Mouse (Mus musculus): ENCODE measurements around the gene Fxyd1.

DNA sequence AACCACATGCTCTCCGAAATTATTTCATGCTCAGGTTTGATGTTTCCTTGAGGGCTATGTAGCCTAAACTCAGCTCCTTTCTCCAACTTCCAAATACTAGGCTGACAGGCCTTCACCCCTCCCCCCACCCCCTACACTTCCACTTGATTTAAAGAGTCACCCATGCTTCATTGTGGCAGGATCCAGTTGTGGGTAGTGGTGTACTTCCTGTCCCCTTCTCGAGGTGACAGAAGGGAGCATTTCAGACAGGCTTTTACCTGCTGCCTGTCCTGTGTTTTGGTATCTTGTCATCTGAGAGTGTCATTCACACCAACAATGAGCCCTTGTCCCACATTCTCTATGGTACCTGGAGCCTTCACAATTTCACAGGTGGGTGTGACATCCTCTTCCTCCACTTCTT, 30.3 kb upstream of the Fxyd1 start:
- TF ChIP-seq CTCF (IDR thresholded peaks at IDR 0.05; ENCODE audit: insufficient read depth, low read length) (no peak), POLR2A (IDR thresholded peaks at IDR 0.05; ENCODE audit: borderline replicate concordance, extremely low read depth, low read depth, low read length) (no peak)

Data from lung, adult 2 months (tissue).